Mouse (Mus musculus): ENCODE results near the gene Tbxa2r. TPM values are rescaled to one million over a fixed set of nuclear protein-coding genes. Genes with fewer than 3 reads are reported as not detected.

Gene Tbxa2r
- polyA plus RNA-seq, 1 experiment from 2014 or later, result 25.3 TPM

GRCm38 (mm10) chr10:81323791-81324530 is 4.6 kb upstream of the Tbxa2r start:
- Histone ChIP-seq H3K27ac (no peak overlapping the region), H3K36me3 (peaks cover 48% of the 10 kb centered on the region), H3K4me3 (replicated peaks) (no peak overlapping the region), H3K9me3 (no peaks in the 10 kb centered on the region), H3K4me1 (peaks cover 33% of the 10 kb centered on the region), H3K9ac (no peak overlapping the region), H3K27me3 (replicated peaks) (no peaks in the 10 kb centered on the region), H3K4me2 (no peak overlapping the region)
- ATAC-seq (ENCODE audit: insufficient read depth, low FRiP score, low read depth), result no peak
- WGBS, result 95% methylated on average over 18 of the region's 18 CpGs

GRCm38 (mm10) chr10:81325176-81325575 is 3.4 kb upstream of the Tbxa2r start:
- no peak overlapping the region for H3K4me2 ChIP-seq
- ATAC-seq (ENCODE audit: insufficient read depth, low FRiP score, low read depth), result no peak
- H3K27ac ChIP-seq, result no peak overlapping the region
- 96% methylated on average over 21 of the region's 21 CpGs for WGBS
- H3K9me3 ChIP-seq, result no peaks in the 10 kb centered on the region
- no peak overlapping the region for H3K9ac ChIP-seq
- peaks cover 48% of the 10 kb centered on the region for H3K36me3 ChIP-seq
- no peak overlapping the region for H3K4me3 ChIP-seq (replicated peaks)
- no peaks in the 10 kb centered on the region for H3K27me3 ChIP-seq (replicated peaks)
- H3K4me1 ChIP-seq, result peaks cover 34% of the 10 kb centered on the region

DNA sequence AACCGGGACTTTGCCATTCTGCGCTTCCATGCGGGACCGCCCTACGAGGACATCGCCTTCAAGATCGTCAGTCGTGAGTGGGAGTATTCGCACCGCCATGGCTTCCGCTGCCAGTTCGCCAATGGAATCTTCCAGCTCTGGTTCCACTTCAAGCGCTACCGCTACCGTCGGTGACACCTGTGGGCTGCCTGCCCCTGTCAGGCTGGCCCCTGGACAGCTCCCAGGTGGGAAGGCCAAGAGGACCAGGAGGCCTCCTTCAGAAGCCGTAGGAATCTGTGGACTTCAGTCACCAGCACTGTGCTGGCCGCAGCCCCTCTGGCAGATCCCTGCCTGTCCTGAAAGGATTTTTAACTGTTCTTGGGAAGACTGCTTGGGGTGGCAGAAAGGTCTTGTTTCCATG is 2.8 kb upstream of the Tbxa2r start:
- peaks cover 48% of the 10 kb centered on the region for H3K36me3 ChIP-seq
- H3K9ac ChIP-seq, result no peak overlapping the region
- H3K4me2 ChIP-seq, result no peak overlapping the region
- ATAC-seq (ENCODE audit: insufficient read depth, low FRiP score, low read depth), result no peak
- 94% methylated on average over 18 of the region's 18 CpGs for WGBS
- peaks cover 40% of the 10 kb centered on the region for H3K4me1 ChIP-seq
- H3K4me3 ChIP-seq (replicated peaks), result no peak overlapping the region
- no peaks in the 10 kb centered on the region for H3K9me3 ChIP-seq
- no peak overlapping the region for H3K27ac ChIP-seq
- no peaks in the 10 kb centered on the region for H3K27me3 ChIP-seq (replicated peaks)

DNA sequence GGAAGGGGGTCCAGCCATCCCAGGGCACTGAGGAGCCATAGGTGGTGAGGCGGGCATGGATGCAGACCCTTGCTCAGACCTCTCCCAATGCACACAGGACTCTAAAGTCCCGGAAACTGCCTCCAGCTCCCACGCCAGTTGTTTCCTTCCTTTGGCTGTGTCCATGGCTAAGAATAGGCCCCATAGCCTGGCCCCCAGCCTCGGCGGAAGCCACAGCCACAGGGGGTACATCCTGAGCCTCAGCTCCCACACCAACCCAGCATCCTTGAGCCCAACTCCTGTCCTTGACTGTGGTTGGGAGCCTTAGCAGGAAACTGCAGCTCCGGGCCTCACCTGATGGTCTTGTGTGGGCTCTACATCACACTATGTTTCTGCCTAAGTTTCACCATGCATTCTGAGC is 1.7 kb upstream of the Tbxa2r start:
- no peaks in the 10 kb centered on the region for H3K9me3 ChIP-seq
- WGBS, result 73% methylated on average over 6 of the region's 6 CpGs
- H3K4me2 ChIP-seq, result no peak overlapping the region
- peaks cover 48% of the 10 kb centered on the region for H3K36me3 ChIP-seq
- no peaks in the 10 kb centered on the region for H3K27me3 ChIP-seq (replicated peaks)
- no peak overlapping the region for H3K9ac ChIP-seq
- ATAC-seq (ENCODE audit: insufficient read depth, low FRiP score, low read depth), result no peak
- peaks cover 44% of the 10 kb centered on the region for H3K4me1 ChIP-seq
- no peak overlapping the region; the same call in 1 of the 2 replicates for H3K27ac ChIP-seq
- H3K4me3 ChIP-seq (replicated peaks), result no peak overlapping the region

GRCm38 (mm10) chr10:81327959-81328358 is 572 bp upstream of the Tbxa2r start:
- no peak for ATAC-seq (ENCODE audit: insufficient read depth, low FRiP score, low read depth)
- Histone ChIP-seq H3K4me2 (no peak overlapping the region), H3K9ac (peak overlapping the region; percentile 12; the same call in 1 of the 2 replicates)

DNA sequence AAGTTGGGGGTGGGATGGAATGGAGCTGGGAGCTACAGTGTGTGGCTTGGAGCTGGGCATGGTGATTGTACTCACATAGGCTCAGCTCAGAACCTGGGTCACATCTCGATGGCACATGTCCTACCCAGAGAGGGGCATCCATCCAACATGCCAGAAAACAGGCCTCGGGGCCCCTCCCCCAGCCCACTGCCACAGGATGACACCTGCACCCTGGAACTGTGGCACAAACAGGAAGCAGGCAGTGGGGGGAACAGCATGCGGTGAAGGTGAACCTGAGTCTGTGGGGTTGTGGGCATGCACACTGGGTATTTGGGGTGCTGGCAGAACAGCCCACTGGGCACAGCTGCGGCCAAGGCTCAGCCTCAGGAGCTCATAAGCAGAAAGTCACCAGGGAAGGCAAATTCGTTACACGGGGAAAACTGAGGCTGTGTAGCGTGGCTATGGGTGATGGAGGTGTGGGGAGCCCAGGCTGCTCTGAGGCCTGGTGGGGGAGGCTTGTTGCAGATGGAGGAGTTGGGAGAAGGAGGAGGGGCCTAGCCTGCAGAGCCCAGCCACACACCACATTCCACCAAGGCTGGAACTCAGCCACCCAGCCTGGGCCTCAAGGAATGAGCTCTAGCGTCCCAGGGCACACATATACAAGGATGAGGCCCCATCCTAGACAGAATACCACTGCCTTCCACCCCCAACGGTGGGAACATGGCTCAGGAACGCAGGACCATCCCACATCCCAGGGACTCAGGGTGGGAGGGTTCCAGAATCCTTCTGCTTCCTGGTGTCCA is 854 bp downstream of the Tbxa2r start:
- Histone ChIP-seq H3K9me3 (no peaks in the 10 kb centered on the region), H3K27me3 (replicated peaks) (0 out of 2 replicates have a peak, but pooled peaks cover 5% of the 10 kb centered on the region), H3K27ac (peak overlapping the region; percentile 95), H3K36me3 (peaks cover 28% of the 10 kb centered on the region), H3K9ac (peak overlapping the region; percentile 38; the same call in 1 of the 2 replicates), H3K4me2 (peak overlapping the region; percentile 56), H3K4me3 (replicated peaks) (peak overlapping the region; percentile 35), H3K4me1 (peaks cover 48% of the 10 kb centered on the region)
- peak; percentile 74 for ATAC-seq (ENCODE audit: insufficient read depth, low FRiP score, low read depth)
- WGBS, result 43% methylated on average over 10 of the region's 10 CpGs

More at GRCm38 (mm10) chr10:81327959-81328358, 572 bp upstream of the Tbxa2r start:
- H3K4me3 ChIP-seq (replicated peaks), result no peak overlapping the region
- H3K27ac ChIP-seq, result peak overlapping the region; percentile 95
- H3K9me3 ChIP-seq, result no peaks in the 10 kb centered on the region
- 19% methylated on average over 2 of the region's 2 CpGs for whole genome bisulfite sequencing
- H3K36me3 ChIP-seq, result peaks cover 42% of the 10 kb centered on the region
- peaks cover 45% of the 10 kb centered on the region for H3K4me1 ChIP-seq
- H3K27me3 ChIP-seq (replicated peaks), result 0 out of 2 replicates have a peak, but pooled peaks cover 3% of the 10 kb centered on the region

DNA sequence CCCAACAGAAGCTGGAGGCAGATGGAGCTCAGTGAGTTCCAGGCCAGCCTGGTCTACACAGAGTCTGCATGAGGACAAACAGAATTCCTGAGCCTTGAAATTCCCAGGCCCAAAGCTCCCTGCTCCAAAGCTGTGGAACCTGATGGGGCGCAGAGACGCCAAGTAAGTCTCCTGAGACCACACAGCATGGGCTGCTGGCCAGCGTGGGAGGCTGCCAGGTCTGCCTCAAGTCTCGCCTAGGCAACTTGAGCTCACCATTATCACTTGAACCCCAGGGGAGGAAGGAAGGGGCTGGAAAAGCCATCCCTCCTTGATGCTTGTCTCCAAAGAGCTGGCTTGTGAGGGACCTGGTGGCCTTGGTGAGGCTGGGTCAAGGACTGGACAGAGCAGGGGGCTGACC is 1.5 kb downstream of the Tbxa2r start:
- ATAC-seq (ENCODE audit: insufficient read depth, low FRiP score, low read depth), result no peak
- Histone ChIP-seq H3K9me3 (no peaks in the 10 kb centered on the region), H3K27me3 (replicated peaks) (0 out of 2 replicates have a peak, but pooled peaks cover 5% of the 10 kb centered on the region), H3K4me2 (peak overlapping the region; percentile 56), H3K9ac (no peak overlapping the region), H3K4me3 (replicated peaks) (peak overlapping the region; percentile 35), H3K4me1 (peaks cover 54% of the 10 kb centered on the region), H3K36me3 (peaks cover 22% of the 10 kb centered on the region), H3K27ac (peak overlapping the region; percentile 95)
- WGBS, result 58% methylated on average over 4 of the region's 4 CpGs

GRCm38 (mm10) chr10:81332277-81332676 is 3.7 kb downstream of the Tbxa2r start:
- no peak overlapping the region for H3K27ac ChIP-seq
- no peak for ATAC-seq (ENCODE audit: insufficient read depth, low FRiP score, low read depth)
- H3K9ac ChIP-seq, result no peak overlapping the region
- no peak overlapping the region for H3K4me3 ChIP-seq (replicated peaks)
- 0 out of 2 replicates have a peak, but pooled peaks cover under 1% of the 10 kb centered on the region for H3K36me3 ChIP-seq
- no peak overlapping the region; the same call in 1 of the 2 replicates for H3K4me2 ChIP-seq
- 43% methylated on average over 29 of the region's 29 CpGs for WGBS
- H3K9me3 ChIP-seq, result no peaks in the 10 kb centered on the region
- 0 out of 2 replicates have a peak, but pooled peaks cover 6% of the 10 kb centered on the region for H3K27me3 ChIP-seq (replicated peaks)
- peaks cover 65% of the 10 kb centered on the region for H3K4me1 ChIP-seq

DNA sequence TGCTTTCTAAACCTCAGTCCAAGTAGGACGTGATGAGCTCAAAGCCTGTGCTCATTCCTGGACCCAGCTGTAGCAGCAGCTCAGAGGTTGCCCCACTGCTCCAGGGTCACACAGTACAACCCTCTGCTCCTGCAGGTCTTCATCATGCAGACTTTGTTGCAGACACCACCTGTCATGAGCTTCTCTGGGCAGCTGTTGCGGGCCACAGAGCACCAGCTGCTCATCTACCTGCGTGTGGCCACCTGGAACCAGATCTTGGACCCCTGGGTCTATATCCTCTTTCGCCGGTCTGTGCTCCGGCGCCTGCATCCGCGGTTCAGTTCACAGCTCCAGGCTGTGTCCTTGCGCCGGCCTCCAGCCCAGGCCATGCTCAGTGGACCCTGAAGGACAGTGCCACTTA is 5.8 kb downstream of the Tbxa2r start:
- Histone ChIP-seq H3K27me3 (replicated peaks) (0 out of 2 replicates have a peak, but pooled peaks cover 14% of the 10 kb centered on the region), H3K4me2 (no peak overlapping the region), H3K4me1 (peaks cover 49% of the 10 kb centered on the region), H3K9ac (no peak overlapping the region), H3K36me3 (no peaks in the 10 kb centered on the region), H3K27ac (peak overlapping the region; percentile 94), H3K4me3 (replicated peaks) (no peak overlapping the region), H3K9me3 (no peaks in the 10 kb centered on the region)
- 71% methylated on average over 11 of the region's 11 CpGs for WGBS
- no peak for ATAC-seq (ENCODE audit: insufficient read depth, low FRiP score, low read depth)

- WGBS, result 34% methylated on average over 16 of the region's 19 CpGs
- Histone ChIP-seq H3K27me3 (replicated peaks) (0 out of 2 replicates have a peak, but pooled peaks cover 14% of the 10 kb centered on the region), H3K27ac (peak overlapping the region; percentile 94), H3K9me3 (no peaks in the 10 kb centered on the region), H3K4me1 (peaks cover 41% of the 10 kb centered on the region), H3K36me3 (no peaks in the 10 kb centered on the region), H3K4me2 (peak overlapping the region; percentile 40), H3K9ac (no peak overlapping the region), H3K4me3 (replicated peaks) (no peak overlapping the region)
- peak; percentile 54 for ATAC-seq (ENCODE audit: insufficient read depth, low FRiP score, low read depth)
Measured at GRCm38 (mm10) chr10:81335393-81336340, 7.1 kb downstream of the Tbxa2r start.

GRCm38 (mm10) chr10:81336558-81336957 is 8.0 kb downstream of the Tbxa2r start:
- H3K9me3 ChIP-seq, result no peaks in the 10 kb centered on the region
- 81% methylated on average over 4 of the region's 4 CpGs for WGBS
- no peak overlapping the region for H3K9ac ChIP-seq
- H3K4me3 ChIP-seq (replicated peaks), result no peak overlapping the region
- H3K27ac ChIP-seq, result peak overlapping the region; percentile 86
- 0 out of 2 replicates have a peak, but pooled peaks cover 14% of the 10 kb centered on the region for H3K27me3 ChIP-seq (replicated peaks)
- no peak for ATAC-seq (ENCODE audit: insufficient read depth, low FRiP score, low read depth)
- H3K36me3 ChIP-seq, result no peaks in the 10 kb centered on the region
- no peak overlapping the region for H3K4me2 ChIP-seq
- peaks cover 38% of the 10 kb centered on the region for H3K4me1 ChIP-seq
